In the genomic region with DNA sequence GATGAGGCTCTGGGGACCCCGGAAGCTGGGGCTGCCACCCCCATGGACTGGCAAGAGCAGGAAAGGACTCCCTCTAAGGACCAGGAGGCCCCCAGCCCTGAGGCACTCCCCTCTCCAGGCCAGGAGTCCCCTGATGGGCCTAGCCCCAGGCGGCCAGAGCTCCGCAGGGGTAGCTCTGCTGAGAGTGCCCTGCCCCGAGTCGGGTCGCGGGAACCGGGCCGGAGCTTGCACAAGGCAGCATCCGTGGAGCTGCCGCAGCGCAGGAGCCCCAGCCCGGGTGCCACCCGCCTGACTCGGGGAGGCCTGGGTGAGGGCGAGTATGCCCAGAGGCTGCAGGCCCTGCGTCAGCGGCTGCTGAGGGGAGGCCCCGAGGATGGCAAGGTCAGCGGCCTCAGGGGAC, we compare ENCODE assay signal across 8 mouse cellular contexts. TPM values are rescaled to one million over a fixed set of nuclear protein-coding genes. Genes with fewer than 3 reads are reported as not detected.
DNase-seq lines count a peak whose midpoint lies in the region; ATAC-seq and TF ChIP-seq lines count a peak whose summit lies in the region.

No protein-coding gene starts in this region.

- 7% methylated on average over 20 of the region's 20 CpGs for WGBS in heart, embryonic 11.5 days (ENCODE audit: insufficient replicate concordance)
- WGBS in forebrain, embryonic 13.5 days: 5% methylated on average over 20 of the region's 20 CpGs
- WGBS in midbrain, embryonic 10.5 days: 3% methylated on average over 20 of the region's 20 CpGs

- ATAC-seq in heart, embryonic 11.5 days (replicated peaks; ENCODE audit: insufficient number of reproducible peaks, low FRiP score, low TSS enrichment): no peak
- ATAC-seq in forebrain, embryonic 13.5 days: no peak
- no peak for ATAC-seq in megakaryocyte, adult 5-6 weeks (ENCODE audit: poor library complexity, severe bottlenecking)

- peaks cover 25% of the 10 kb centered on the region for H3K4me1 ChIP-seq in heart, embryonic 11.5 days (ENCODE audit: control insufficient read depth, insufficient read depth, low read length)
- peaks cover 39% of the 10 kb centered on the region for H3K4me1 ChIP-seq in E14TG2a.4 (replicated peaks; ENCODE audit: low read depth, low read length)
- H3K4me1 ChIP-seq in forebrain, embryonic 13.5 days: peaks cover 18% of the 10 kb centered on the region
- peaks cover 56% of the 10 kb centered on the region for H3K4me1 ChIP-seq in midbrain, embryonic 10.5 days

- H3K36me3 ChIP-seq in heart, embryonic 11.5 days (ENCODE audit: control insufficient read depth, insufficient read depth, low read length): peaks cover 5% of the 10 kb centered on the region; the same call in 1 of the 2 replicates
- H3K36me3 ChIP-seq in E14TG2a.4 (ENCODE audit: insufficient read depth, low read length): no peaks in the 10 kb centered on the region
- H3K36me3 ChIP-seq in forebrain, embryonic 13.5 days (ENCODE audit: poor library complexity, severe bottlenecking): no peaks in the 10 kb centered on the region
- H3K36me3 ChIP-seq in midbrain, embryonic 10.5 days: no peaks in the 10 kb centered on the region

- H3K9me3 ChIP-seq in heart, embryonic 11.5 days (replicated peaks; ENCODE audit: control insufficient read depth, low read length): no peaks in the 10 kb centered on the region
- H3K9me3 ChIP-seq in E14TG2a.4 (ENCODE audit: low read length): no peaks in the 10 kb centered on the region
- H3K9me3 ChIP-seq in forebrain, embryonic 13.5 days (replicated peaks): no peaks in the 10 kb centered on the region
- H3K9me3 ChIP-seq in midbrain, embryonic 10.5 days (replicated peaks): no peaks in the 10 kb centered on the region

- intact Hi-C loops in heart, postnatal 25 days (cut with DNase I): no loop called here

- DNase-seq in heart, postnatal 25 days (ENCODE audit: low spot score): no peak
- DNase-seq in midbrain, embryonic 10.5 days (ENCODE audit: low spot score): peak; percentile 36
- no peak for DNase-seq in right cerebral cortex, adult 2 months (ENCODE audit: low spot score in 2 of 2)
- DNase-seq in adrenal gland, postnatal 10 days: no peak

- H3K9ac ChIP-seq in heart, embryonic 11.5 days (ENCODE audit: low read depth, low read length): peak overlapping the region; percentile 56; the same call in 1 of the 2 replicates
- no peak overlapping the region for H3K9ac ChIP-seq in forebrain, embryonic 13.5 days

- H3K4me3 ChIP-seq in heart, embryonic 11.5 days (ENCODE audit: low read depth, low read length): peak overlapping the region; percentile 32; the same call in 1 of the 2 replicates
- H3K4me3 ChIP-seq in E14TG2a.4 (replicated peaks; ENCODE audit: low read length): peak overlapping the region; percentile 72
- H3K4me3 ChIP-seq in forebrain, embryonic 13.5 days: peak overlapping the region; percentile 11; the same call in 1 of the 2 replicates
- H3K4me3 ChIP-seq in midbrain, embryonic 10.5 days: peak overlapping the region; percentile 57

- H3K4me2 ChIP-seq in heart, embryonic 11.5 days: peak overlapping the region; percentile 63
- H3K4me2 ChIP-seq in forebrain, embryonic 13.5 days: peak overlapping the region; percentile 61

- peaks cover 28% of the 10 kb centered on the region for H3K27me3 ChIP-seq in heart, embryonic 11.5 days (ENCODE audit: control insufficient read depth, insufficient read depth, low read length)
- peaks cover 84% of the 10 kb centered on the region for H3K27me3 ChIP-seq in E14TG2a.4 (ENCODE audit: insufficient read depth, low read length)
- peaks cover 70% of the 10 kb centered on the region for H3K27me3 ChIP-seq in forebrain, embryonic 13.5 days
- H3K27me3 ChIP-seq in midbrain, embryonic 10.5 days (ENCODE audit: low read depth, poor library complexity, severe bottlenecking): peaks cover 73% of the 10 kb centered on the region

- H3K27ac ChIP-seq in heart, embryonic 11.5 days (ENCODE audit: low read depth, low read length): no peak overlapping the region
- no peak overlapping the region for H3K27ac ChIP-seq in forebrain, embryonic 13.5 days
- peak overlapping the region; percentile 73 for H3K27ac ChIP-seq in midbrain, embryonic 10.5 days (replicated peaks)

- no peak for TF ChIP-seq CTCF in E14TG2a.4 (conservative IDR thresholded peaks at IDR 0.05; ENCODE audit: low read length)

RNA-seq across cellular contexts. Expression of a gene that starts 13.9 kb away (rescaled TPM):
- polyA plus RNA-seq in heart, embryonic 11.5 days (2014; fragmentation: Nextera tagmentation; extraction: Ambion mirVana): 49.8 and 57.2 TPM in 2 replicates
- 10 to 100 TPM; 36.6 to 37.3 TPM for total RNA-seq in heart, postnatal 25 days (2021)
- 53.7 and 62.7 TPM in 2 replicates for polyA plus RNA-seq in forebrain, embryonic 13.5 days (2015; fragmentation: Nextera tagmentation; extraction: Ambion mirVana)
- 70.2 and 73.1 TPM in 2 replicates for polyA plus RNA-seq in midbrain, embryonic 10.5 days (2016; fragmentation: Nextera tagmentation; extraction: Ambion mirVana)
- 71.8 and 79.4 TPM in 2 replicates for total RNA-seq in megakaryocyte, adult 5-6 weeks (2015)
- total RNA-seq in megakaryocyte, adult 5-6 weeks (2017): 56.5 and 58.9 TPM in 2 replicates
- 10 to 100 TPM; 58.6 to 61.8 TPM for total RNA-seq in adrenal gland, postnatal 10 days (2021)

RNA-seq across cellular contexts. Expression of a gene that starts 28.4 kb away (rescaled TPM):
- polyA plus RNA-seq in heart, embryonic 11.5 days (2014; fragmentation: Nextera tagmentation; extraction: Ambion mirVana): 0.11 TPM in 2 replicates
- not detected for total RNA-seq in heart, postnatal 25 days (2021)
- polyA plus RNA-seq in forebrain, embryonic 13.5 days (2015; fragmentation: Nextera tagmentation; extraction: Ambion mirVana): 4.0 and 5.4 TPM in 2 replicates
- 6.1 and 17.7 TPM in 2 replicates for polyA plus RNA-seq in midbrain, embryonic 10.5 days (2016; fragmentation: Nextera tagmentation; extraction: Ambion mirVana)
- total RNA-seq in megakaryocyte, adult 5-6 weeks (2015): not detected in 2 replicates
- total RNA-seq in megakaryocyte, adult 5-6 weeks (2017): not detected in 2 replicates
- 1 to 10 TPM; 2.5 to 3.3 TPM for total RNA-seq in adrenal gland, postnatal 10 days (2021)

RNA-seq across cellular contexts. Expression of a gene that starts 46.7 kb away (rescaled TPM):
- 60.7 and 66.5 TPM in 2 replicates for polyA plus RNA-seq in heart, embryonic 11.5 days (2014; fragmentation: Nextera tagmentation; extraction: Ambion mirVana)
- total RNA-seq in heart, postnatal 25 days (2021): 100 to 1,000 TPM; 141 to 144 TPM
- polyA plus RNA-seq in forebrain, embryonic 13.5 days (2015; fragmentation: Nextera tagmentation; extraction: Ambion mirVana): 7.6 and 9.0 TPM in 2 replicates
- polyA plus RNA-seq in midbrain, embryonic 10.5 days (2016; fragmentation: Nextera tagmentation; extraction: Ambion mirVana): 23.6 and 26.9 TPM in 2 replicates
- not detected in 2 replicates for total RNA-seq in megakaryocyte, adult 5-6 weeks (2015)
- total RNA-seq in megakaryocyte, adult 5-6 weeks (2017): 0.11 TPM in 1 of 2 replicates, not detected in the other
- total RNA-seq in adrenal gland, postnatal 10 days (2021): 10 to 100 TPM; 12.8 to 30.6 TPM

RNA-seq across cellular contexts. Expression of a gene that starts 57.3 kb away (rescaled TPM):
- 21.4 and 24.6 TPM in 2 replicates for polyA plus RNA-seq in heart, embryonic 11.5 days (2014; fragmentation: Nextera tagmentation; extraction: Ambion mirVana)
- total RNA-seq in heart, postnatal 25 days (2021): 10 to 100 TPM; 26.4 to 28.2 TPM
- polyA plus RNA-seq in forebrain, embryonic 13.5 days (2015; fragmentation: Nextera tagmentation; extraction: Ambion mirVana): 16.9 and 18.6 TPM in 2 replicates
- 24.4 and 25.2 TPM in 2 replicates for polyA plus RNA-seq in midbrain, embryonic 10.5 days (2016; fragmentation: Nextera tagmentation; extraction: Ambion mirVana)
- 0.50 and 0.69 TPM in 2 replicates for total RNA-seq in megakaryocyte, adult 5-6 weeks (2015)
- 0.37 and 0.41 TPM in 2 replicates for total RNA-seq in megakaryocyte, adult 5-6 weeks (2017)
- 10 to 100 TPM; 36.9 to 43.6 TPM for total RNA-seq in adrenal gland, postnatal 10 days (2021)

RNA-seq across cellular contexts. Expression of a gene that starts 57.5 kb away (rescaled TPM):
- polyA plus RNA-seq in heart, embryonic 11.5 days (2014; fragmentation: Nextera tagmentation; extraction: Ambion mirVana): 0.14 and 0.54 TPM in 2 replicates
- total RNA-seq in heart, postnatal 25 days (2021): under 1 TPM; 0.42 to 0.61 TPM
- 34.0 and 35.5 TPM in 2 replicates for polyA plus RNA-seq in forebrain, embryonic 13.5 days (2015; fragmentation: Nextera tagmentation; extraction: Ambion mirVana)
- polyA plus RNA-seq in midbrain, embryonic 10.5 days (2016; fragmentation: Nextera tagmentation; extraction: Ambion mirVana): 9.9 and 17.4 TPM in 2 replicates
- total RNA-seq in megakaryocyte, adult 5-6 weeks (2015): 0.11 TPM in 1 of 2 replicates, not detected in the other
- 0.15 TPM in 1 of 2 replicates, not detected in the other for total RNA-seq in megakaryocyte, adult 5-6 weeks (2017)
- 1 to 10 TPM; 2.5 to 3.8 TPM for total RNA-seq in adrenal gland, postnatal 10 days (2021)

Comparison
In these comparisons a context has a peak if more than half of its experiments do, and no peak if none do; other contexts are left out.
1. H3K4me3 ChIP-seq: peak in every context shown above with its lines; median percentile 72 in E14TG2a.4; 57 in midbrain, embryonic 10.5 days; 32 in heart, embryonic 11.5 days; 11 in forebrain, embryonic 13.5 days.
2. RNA of a gene that starts 46.7 kb away (total RNA-seq): 141 to 144 TPM in heart, postnatal 25 days and 12.8 to 30.6 TPM in adrenal gland, postnatal 10 days; 0.11 TPM in megakaryocyte, adult 5-6 weeks; every median in the first group is over 10 times any median in the second.